Mouse (Mus musculus) E14TG2a.4 (cell line): ENCODE measurements around the gene Tmem50a.

Experiments
- H3K27me3 ChIP-seq: 2 replicates; pipeline ENCODE4 v1.6.1; 2014; ENCODE audit warnings: low read length, control low read depth; ENCODE audit not compliant: insufficient read depth
- H3K36me3 ChIP-seq: 2 replicates; pipeline ENCODE4 v1.6.1; 2014; ENCODE audit warnings: low read length, control low read depth; ENCODE audit not compliant: insufficient read depth
- H3K4me1 ChIP-seq: replicated peaks from 2 replicates; pipeline ENCODE4 v1.6.1; 2014; ENCODE audit warnings: low read depth, low read length, control low read depth
- H3K4me3 ChIP-seq: replicated peaks from 2 replicates; pipeline ENCODE4 v1.5.1; 2014; ENCODE audit warnings: mild to moderate bottlenecking, low read length
- H3K9me3 ChIP-seq: 2 replicates; pipeline ENCODE4 v1.6.1; 2014; ENCODE audit warnings: low read length, control low read depth
- CTCF ChIP-seq: conservative IDR thresholded peaks from 2 replicates; pipeline ENCODE4 v1.5.1; 2014; ENCODE audit warnings: low read length
- NANOG ChIP-seq: IDR thresholded peaks from 2 replicates; pipeline ENCODE4 v1.6.1; 2014; ENCODE audit warnings: borderline replicate concordance, low read length, mixed read lengths
- POU5F1 ChIP-seq: IDR thresholded peaks from 2 replicates; pipeline ENCODE4 v1.6.1; 2014; ENCODE audit warnings: low read length, borderline replicate concordance

Tmem50a gene

GRCm38 (mm10) chr4:134914864-134915209 is at the start of gene Tmem50a:
Tmem50a (minus strand) TSS chr4:134915024.
- H3K27me3 ChIP-seq: no peaks in the 10 kb centered on the region
- peak within 1 kb of the TSS; percentile 96 for H3K4me3 ChIP-seq
- H3K4me1 ChIP-seq: peaks cover 39% of the 10 kb centered on the region
- no peak for TF ChIP-seq CTCF
- H3K9me3 ChIP-seq: peaks cover 6% of the 10 kb centered on the region
- H3K36me3 ChIP-seq: peaks cover 26% of the 10 kb centered on the region

GRCm38 (mm10) chr4:134963021-134963776 is 48.4 kb upstream of the Tmem50a start:
- H3K27me3 ChIP-seq: peaks cover 53% of the 10 kb centered on the region
- no peaks in the 10 kb centered on the region for H3K9me3 ChIP-seq
- peaks cover 15% of the 10 kb centered on the region for H3K4me1 ChIP-seq
- H3K36me3 ChIP-seq: no peaks in the 10 kb centered on the region
- TF ChIP-seq NANOG (no peak), CTCF (peak; percentile 87)
- peak overlapping the region; percentile 46 for H3K4me3 ChIP-seq

DNA sequence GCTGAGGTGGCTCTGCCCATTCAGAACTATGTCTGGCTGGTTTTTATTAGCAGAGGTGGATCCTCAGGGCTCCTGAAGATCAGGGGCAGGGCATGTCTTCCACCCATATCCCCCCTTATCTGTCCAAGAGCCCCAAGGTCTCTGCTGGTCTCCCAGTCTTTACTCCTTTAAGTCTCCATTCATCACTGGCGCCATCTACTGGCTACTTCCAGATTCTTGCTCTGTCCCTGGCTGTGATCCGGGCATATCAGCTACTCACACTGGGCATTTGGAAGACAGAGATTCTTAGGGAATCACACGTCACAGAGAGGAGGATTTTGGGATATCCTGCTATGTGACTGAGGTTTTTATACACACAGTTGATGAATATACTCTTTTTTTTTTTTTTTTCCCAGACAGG is 41.5 kb upstream of the Tmem50a start:
- H3K9me3 ChIP-seq: no peaks in the 10 kb centered on the region
- peaks cover 30% of the 10 kb centered on the region for H3K4me1 ChIP-seq
- TF ChIP-seq POU5F1 (no peak), CTCF (peak; percentile 73), NANOG (no peak)
- peaks cover 51% of the 10 kb centered on the region for H3K27me3 ChIP-seq
- no peak overlapping the region for H3K4me3 ChIP-seq
- H3K36me3 ChIP-seq: no peaks in the 10 kb centered on the region

GRCm38 (mm10) chr4:134955845-134956244 is 41.0 kb upstream of the Tmem50a start:
- Histone ChIP-seq H3K36me3 (no peaks in the 10 kb centered on the region), H3K9me3 (no peaks in the 10 kb centered on the region), H3K4me3 (no peak overlapping the region), H3K4me1 (peaks cover 30% of the 10 kb centered on the region), H3K27me3 (peaks cover 47% of the 10 kb centered on the region)
- no peak for TF ChIP-seq CTCF
- no peak for TF ChIP-seq POU5F1
- TF ChIP-seq NANOG: no peak

DNA sequence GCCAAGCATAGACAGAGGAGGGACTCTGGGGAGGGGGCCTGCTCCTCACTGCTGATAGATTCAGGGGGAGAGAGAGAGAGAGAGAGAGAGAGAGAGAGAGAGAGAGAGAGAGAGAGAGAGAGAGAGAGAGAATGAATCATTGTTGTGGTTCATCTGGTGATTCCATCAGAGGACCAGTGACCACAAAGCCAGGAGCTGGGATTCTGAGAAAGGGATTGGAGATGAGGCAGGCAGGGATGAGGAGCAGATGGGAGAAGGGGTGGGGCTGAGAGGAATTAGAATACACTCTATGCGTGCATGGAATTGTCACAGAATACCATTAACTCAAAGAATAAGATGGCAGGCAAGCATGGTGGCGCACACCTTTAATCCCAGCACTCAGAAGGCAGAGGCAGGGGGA is 40.4 kb upstream of the Tmem50a start:
- no peaks in the 10 kb centered on the region for H3K36me3 ChIP-seq
- TF ChIP-seq POU5F1: no peak
- no peak for TF ChIP-seq NANOG
- no peak for TF ChIP-seq CTCF
- H3K9me3 ChIP-seq: no peaks in the 10 kb centered on the region

DNA sequence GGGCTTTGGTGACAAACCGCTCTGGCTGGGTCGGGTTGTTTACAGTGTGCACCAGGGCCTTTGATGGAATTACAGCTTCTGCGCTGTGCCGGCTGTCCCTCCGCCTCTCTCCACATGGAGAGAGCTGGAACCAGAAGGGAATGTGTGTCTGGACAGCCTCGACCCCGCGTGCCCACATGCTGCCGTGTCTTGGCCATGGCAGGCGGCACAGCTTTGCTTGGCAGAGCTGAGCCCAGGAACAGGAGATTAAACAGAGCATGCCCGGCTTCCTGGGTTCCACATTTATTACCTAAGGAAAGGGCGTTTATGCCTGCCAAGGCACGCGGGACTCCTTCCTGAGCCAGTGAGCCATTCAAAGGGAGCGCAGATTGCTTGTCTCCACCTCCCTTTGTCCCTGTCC is 39.6 kb upstream of the Tmem50a start:
- H3K27me3 ChIP-seq: peaks cover 41% of the 10 kb centered on the region
- no peaks in the 10 kb centered on the region for H3K36me3 ChIP-seq
- TF ChIP-seq NANOG (no peak), CTCF (no peak), POU5F1 (no peak)
- H3K4me3 ChIP-seq: peak overlapping the region; percentile 69
- peaks cover 35% of the 10 kb centered on the region for H3K4me1 ChIP-seq
- H3K9me3 ChIP-seq: no peaks in the 10 kb centered on the region

More for the DNA sequence above, 40.4 kb upstream of the Tmem50a start:
- H3K4me1 ChIP-seq: peaks cover 35% of the 10 kb centered on the region
- H3K4me3 ChIP-seq: no peak overlapping the region; the same call in 1 of the 2 replicates
- peaks cover 45% of the 10 kb centered on the region for H3K27me3 ChIP-seq

GRCm38 (mm10) chr4:134950518-134951091 is 35.8 kb upstream of the Tmem50a start:
- Histone ChIP-seq H3K9me3 (no peaks in the 10 kb centered on the region), H3K4me1 (peaks cover 30% of the 10 kb centered on the region), H3K4me3 (no peak overlapping the region), H3K36me3 (no peaks in the 10 kb centered on the region), H3K27me3 (peaks cover 24% of the 10 kb centered on the region)
- TF ChIP-seq NANOG (no peak), POU5F1 (no peak), CTCF (0 out of 2 replicates have a peak, but pooled peaks have one; percentile 13)

- Histone ChIP-seq H3K36me3 (no peaks in the 10 kb centered on the region), H3K9me3 (no peaks in the 10 kb centered on the region), H3K4me3 (no peak overlapping the region), H3K4me1 (peaks cover 37% of the 10 kb centered on the region), H3K27me3 (peaks cover 26% of the 10 kb centered on the region)
- peak; percentile 90 for TF ChIP-seq CTCF
- TF ChIP-seq NANOG: no peak
- no peak for TF ChIP-seq POU5F1
Measured at GRCm38 (mm10) chr4:134946024-134946744, 31.4 kb upstream of the Tmem50a start.
